Mouse (Mus musculus) liver, adult 2 months (tissue): ENCODE measurements around the gene 2310030G06Rik. TPM values are rescaled to one million over a fixed set of nuclear protein-coding genes. Genes with fewer than 3 reads are reported as not detected.

ENCODE experiments used
- DNase-seq: peaks from one replicate; pipeline ENCODE4 v3.0.0-alpha.2; 2011; ENCODE audit warnings: low read depth, low spot score; ENCODE audit errors: extremely low read depth
- H3K27ac ChIP-seq: fragments of 200-500 bp; replicated peaks from 2 replicates; pipeline ENCODE4 v1.5.1; 2012; ENCODE audit warnings: low read depth, mild to moderate bottlenecking, control low read depth, inconsistent platforms, low read length; ENCODE audit not compliant: insufficient read depth
- H3K27me3 ChIP-seq: fragments of 200-500 bp; 2 replicates; pipeline ENCODE4 v1.6.1; 2012; ENCODE audit warnings: mild to moderate bottlenecking, moderate library complexity, low read length, inconsistent platforms; ENCODE audit not compliant: control insufficient read depth, insufficient read depth
- H3K36me3 ChIP-seq: fragments of 200-500 bp; 2 replicates; pipeline ENCODE4 v1.6.1; 2012; ENCODE audit warnings: low read length, inconsistent platforms; ENCODE audit not compliant: control insufficient read depth, insufficient read depth
- H3K4me1 ChIP-seq: fragments of 200-500 bp; 2 replicates; pipeline ENCODE4 v1.6.1; 2011; ENCODE audit warnings: low read length; ENCODE audit not compliant: control insufficient read depth, insufficient read depth
- H3K4me3 ChIP-seq: fragments of 200-500 bp; 2 replicates; pipeline ENCODE4 v1.5.1; 2011; ENCODE audit warnings: low read depth, mild to moderate bottlenecking, control low read depth, low read length, moderate library complexity; ENCODE audit not compliant: insufficient read depth
- H3K79me2 ChIP-seq: fragments of 200-500 bp; 2 replicates; pipeline ENCODE4 v1.6.1; 2012; ENCODE audit warnings: inconsistent platforms, mild to moderate bottlenecking, low read length, moderate library complexity; ENCODE audit not compliant: control insufficient read depth, insufficient read depth
- H3K9ac ChIP-seq: fragments of 200-500 bp; 2 replicates; pipeline ENCODE4 v1.6.1; 2012; ENCODE audit warnings: low read depth, mild to moderate bottlenecking, control low read depth, inconsistent platforms, low read length
- CTCF ChIP-seq: fragments of 200-500 bp; IDR thresholded peaks from 2 replicates; pipeline ENCODE4 v1.5.1; 2011; ENCODE audit warnings: low read depth, low read length, control low read depth
- POLR2A ChIP-seq: fragments of 200-500 bp; IDR thresholded peaks from 2 replicates; pipeline ENCODE4 v1.6.1; 2011; ENCODE audit warnings: low read length, control low read depth; ENCODE audit not compliant: insufficient read depth; ENCODE audit errors: extremely low read depth
- WGBS: fragments of 180-500 bp; shearing (Covaris S2); methylation state at CpG from one replicate; pipeline ENCODE4 v1.1.7; 2018; 5-methylcytosine and 5-hydroxymethylcytosine counted together
- polyA plus RNA-seq: library from polyadenylated mRNA; depleted of rRNA; stranded (reverse); fragments of >200 nt; gene quantifications from 2 replicates; pipeline ENCODE4 v1.2.3, GENCODE M21; 2012; rRNA removed
- total RNA-seq: library from RNA; depleted of rRNA; stranded (reverse); fragments of >200 nt; gene quantifications from 2 replicates; pipeline ENCODE4 v1.2.3, GENCODE M21; 2014; rRNA removed

Gene 2310030G06Rik
- total RNA-seq (14.9 and 15.7 TPM in 2 replicates), polyA plus RNA-seq (13.9 and 14.9 TPM in 2 replicates)

GRCm38 (mm10) chr9:50746214-50746677 lies at the start of gene 2310030G06Rik:
Gene 2310030G06Rik, minus strand, starts transcription at chr9:50746536.
- H3K27ac ChIP-seq = peak within 1 kb of the TSS; percentile 90

GRCm38 (mm10) chr9:50795266-50795665 lies 48.9 kb upstream of the 2310030G06Rik start:
- Histone ChIP-seq H3K36me3 (peaks cover 2% of the 10 kb centered on the region; the same call in 1 of the 2 replicates), H3K27me3 (no peaks in the 10 kb centered on the region), H3K4me3 (no peak overlapping the region), H3K79me2 (no peaks in the 10 kb centered on the region), H3K27ac (no peak overlapping the region), H3K9ac (no peak overlapping the region), H3K4me1 (peaks cover 13% of the 10 kb centered on the region)
- WGBS = 90% methylated on average over 3 of the region's 3 CpGs
- no peak for DNase-seq
- TF ChIP-seq CTCF (no peak), POLR2A (no peak)

More at GRCm38 (mm10) chr9:50746214-50746677, at the start of gene 2310030G06Rik:
- Histone ChIP-seq H3K36me3 (no peaks in the 10 kb centered on the region), H3K27me3 (no peaks in the 10 kb centered on the region), H3K4me3 (peak within 1 kb of the TSS; percentile 83), H3K9ac (peak within 1 kb of the TSS; percentile 85), H3K79me2 (peaks cover 3% of the 10 kb centered on the region; the same call in 1 of the 2 replicates), H3K4me1 (peaks cover 3% of the 10 kb centered on the region; the same call in 1 of the 2 replicates)
- TF ChIP-seq CTCF = peak; percentile 30; the same call in 1 of the 2 replicates
- TF ChIP-seq POLR2A = peak; percentile 45; the same call in 1 of the 2 replicates
- DNase-seq = peak; percentile 86
- 4% methylated on average over 19 of the region's 19 CpGs for WGBS

GRCm38 (mm10) chr9:50782155-50782554 lies 35.8 kb upstream of the 2310030G06Rik start:
- H3K27ac ChIP-seq = no peak overlapping the region
- no peaks in the 10 kb centered on the region for H3K79me2 ChIP-seq
- no peaks in the 10 kb centered on the region for H3K27me3 ChIP-seq
- peak; percentile 26 for DNase-seq
- H3K4me3 ChIP-seq = no peak overlapping the region
- peaks cover 23% of the 10 kb centered on the region for H3K36me3 ChIP-seq
- no peak overlapping the region for H3K9ac ChIP-seq
- 86% methylated on average over 2 of the region's 2 CpGs for WGBS
- no peaks in the 10 kb centered on the region for H3K4me1 ChIP-seq
- no peak for TF ChIP-seq POLR2A
- peak; percentile 59 for TF ChIP-seq CTCF

- peaks cover 4% of the 10 kb centered on the region; the same call in 1 of the 2 replicates for H3K79me2 ChIP-seq
- peaks cover 11% of the 10 kb centered on the region; the same call in 1 of the 2 replicates for H3K36me3 ChIP-seq
- H3K4me1 ChIP-seq = peaks cover 9% of the 10 kb centered on the region; the same call in 1 of the 2 replicates
- no peak overlapping the region for H3K27ac ChIP-seq
- H3K27me3 ChIP-seq = no peaks in the 10 kb centered on the region
- no peak overlapping the region for H3K9ac ChIP-seq
- TF ChIP-seq POLR2A (no peak), CTCF (no peak)
- WGBS = 80% methylated on average over 11 of the region's 11 CpGs
- DNase-seq = no peak
- H3K4me3 ChIP-seq = no peak overlapping the region
Observed at GRCm38 (mm10) chr9:50776162-50776760, 29.9 kb upstream of the 2310030G06Rik start.

GRCm38 (mm10) chr9:50775662-50776126 lies 29.4 kb upstream of the 2310030G06Rik start:
- peaks cover 9% of the 10 kb centered on the region; the same call in 1 of the 2 replicates for H3K4me1 ChIP-seq
- peaks cover 4% of the 10 kb centered on the region; the same call in 1 of the 2 replicates for H3K79me2 ChIP-seq
- under 1% methylated on average over 30 of the region's 30 CpGs for WGBS
- TF ChIP-seq CTCF (no peak), POLR2A (no peak)
- peak overlapping the region; percentile 96 for H3K9ac ChIP-seq
- no peak for DNase-seq
- H3K4me3 ChIP-seq = peak overlapping the region; percentile 78
- H3K27ac ChIP-seq = no peak overlapping the region
- no peaks in the 10 kb centered on the region for H3K27me3 ChIP-seq
- peaks cover 7% of the 10 kb centered on the region; the same call in 1 of the 2 replicates for H3K36me3 ChIP-seq
